Mouse (Mus musculus) layer of hippocampus, adult 8-10 months (tissue): ENCODE data around the gene Shld2. TPM values are rescaled to one million over a fixed set of nuclear protein-coding genes. Genes with fewer than 3 reads are reported as not detected.
"Not testable (repeated sequence)": the region's sequence is repeated elsewhere in the genome, so short reads cannot be mapped to it uniquely, and the experiment has no call there.

Experiments
- DNase-seq, 2 experiments: peaks; one replicate each; pipeline ENCODE4 v3.0.0; 2022; ENCODE audit warnings: low spot score in 2 of 2
- total RNA-seq, 4 experiments: library from RNA; stranded (reverse); gene quantifications; 2 replicates each; pipeline ENCODE4 v1.2.4; 2022

Shld2 gene
- total RNA-seq, 4 experiments from 2014 or later: 11.4 to 14.1 (median 12.8) TPM

DNA sequence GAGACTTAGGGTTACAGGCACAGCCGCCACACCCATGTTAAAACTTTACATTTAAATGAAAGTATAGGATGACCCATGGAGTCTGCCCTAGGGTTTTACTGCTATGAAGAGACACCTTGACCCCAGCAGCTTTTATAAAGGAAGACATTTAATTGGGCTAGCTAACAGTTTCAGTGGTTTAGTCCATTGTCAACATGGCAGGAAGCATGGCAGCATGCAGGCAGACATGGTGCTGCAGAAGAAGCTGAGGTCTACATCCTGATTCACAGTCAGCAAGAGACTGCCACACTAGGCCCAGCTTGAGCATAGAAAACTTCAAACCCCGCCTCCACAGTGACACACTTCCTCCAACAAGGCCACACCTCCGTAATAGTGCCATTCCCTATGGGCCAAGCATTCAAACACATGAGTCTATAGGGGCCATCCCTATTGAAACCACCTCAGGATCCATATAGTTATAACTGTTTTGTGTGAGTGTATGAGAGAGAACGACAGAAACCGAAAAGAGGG, 13.3 kb upstream of the Shld2 start:
- DNase-seq: no peak

GRCm38 (mm10) chr14:34318113-34318512, 7.8 kb upstream of the Shld2 start:
- DNase-seq: no peak

DNA sequence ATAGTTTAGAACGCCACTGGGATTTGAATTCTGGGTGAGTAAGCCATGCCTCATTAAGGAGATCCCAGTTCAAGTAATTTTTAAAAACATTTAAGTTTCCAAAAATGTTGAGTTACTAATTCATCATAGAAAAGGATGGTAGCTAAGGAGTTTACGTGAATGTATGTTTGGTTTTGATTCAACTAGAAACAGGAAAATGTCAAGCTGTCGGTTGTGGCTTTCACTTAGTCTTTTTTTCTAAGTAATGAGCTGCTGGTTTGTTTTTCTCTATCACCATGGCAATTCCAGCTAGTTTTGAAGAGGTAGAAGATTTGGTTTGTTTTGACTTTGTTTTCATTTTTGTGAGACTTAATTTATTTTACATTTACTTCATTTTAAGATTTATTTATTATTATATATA, 7.1 kb upstream of the Shld2 start:
- DNase-seq: no peak

DNA sequence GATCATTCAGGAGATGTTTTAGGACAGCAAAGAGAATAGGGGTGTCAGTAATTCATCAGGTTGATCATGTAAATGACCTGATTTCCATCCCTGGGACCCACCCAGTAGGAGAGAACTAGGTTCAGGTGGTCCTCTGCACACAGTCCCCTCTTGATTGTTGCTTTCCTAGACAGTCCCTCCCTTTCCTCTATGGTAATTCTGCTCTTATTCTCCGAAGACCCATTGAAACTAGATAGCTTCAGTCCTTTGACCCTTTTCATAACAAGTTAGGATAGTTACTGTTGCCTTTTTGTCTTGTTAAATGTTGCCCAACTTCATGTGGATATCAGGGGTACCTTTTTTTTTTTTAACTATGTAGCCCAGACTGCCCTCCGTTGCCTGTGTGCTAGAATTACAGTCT, 6.1 kb upstream of the Shld2 start:
- DNase-seq: no peak

GRCm38 (mm10) chr14:34314796-34315195, 4.5 kb upstream of the Shld2 start:
- DNase-seq: no peak

DNA sequence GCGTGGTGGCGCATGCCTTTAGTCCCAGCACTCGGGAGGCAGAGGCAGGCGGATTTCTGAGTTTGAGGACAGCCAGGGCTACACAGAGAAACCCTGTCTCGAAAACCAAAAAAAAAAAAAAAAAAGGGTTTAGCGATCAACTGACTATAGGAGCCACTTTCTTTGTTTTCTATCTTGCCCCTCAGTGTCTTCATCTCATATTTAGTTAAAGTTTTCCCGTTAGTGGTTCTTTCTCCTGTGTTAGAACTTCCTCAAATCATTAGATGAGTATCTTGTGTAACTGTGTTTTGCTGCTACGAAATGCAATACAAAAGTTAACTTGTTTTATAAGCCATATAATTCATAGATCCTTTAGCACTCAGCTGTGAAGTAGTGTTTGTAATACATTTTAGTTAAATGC, 4.1 kb upstream of the Shld2 start:
- DNase-seq: not testable (repeated sequence)

GRCm38 (mm10) chr14:34313612-34314011, 3.3 kb upstream of the Shld2 start:
- DNase-seq: no peak

- no peak for DNase-seq
Observed at GRCm38 (mm10) chr14:34312339-34313048, 2.2 kb upstream of the Shld2 start.

GRCm38 (mm10) chr14:34311691-34312090, 1.4 kb upstream of the Shld2 start:
- DNase-seq: no peak

GRCm38 (mm10) chr14:34311021-34311631, 833 bp upstream of the Shld2 start:
- peak; percentile 20 to 26 for DNase-seq

GRCm38 (mm10) chr14:34309907-34310233, 423 bp downstream of the Shld2 start:
- DNase-seq: no peak

DNA sequence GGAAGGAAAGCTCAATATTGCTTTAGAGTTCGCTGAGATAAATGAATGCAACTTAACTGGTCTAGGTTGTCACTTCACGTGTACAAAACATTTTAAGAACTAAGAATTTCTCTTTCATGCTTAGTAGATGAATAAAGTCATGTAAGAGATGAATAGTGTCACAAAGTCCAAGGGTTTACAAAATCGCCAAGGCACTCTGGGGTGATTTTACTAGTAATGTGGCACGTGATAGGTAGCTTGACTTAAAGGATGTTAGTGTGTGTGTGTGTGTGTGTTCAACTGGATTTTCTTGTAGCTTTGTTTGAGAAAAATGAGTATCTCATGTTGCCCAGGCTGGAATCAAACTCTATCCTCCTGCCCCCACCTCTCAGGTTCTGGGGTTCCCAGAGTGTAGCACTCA, 1.0 kb downstream of the Shld2 start:
- no peak for DNase-seq

DNA sequence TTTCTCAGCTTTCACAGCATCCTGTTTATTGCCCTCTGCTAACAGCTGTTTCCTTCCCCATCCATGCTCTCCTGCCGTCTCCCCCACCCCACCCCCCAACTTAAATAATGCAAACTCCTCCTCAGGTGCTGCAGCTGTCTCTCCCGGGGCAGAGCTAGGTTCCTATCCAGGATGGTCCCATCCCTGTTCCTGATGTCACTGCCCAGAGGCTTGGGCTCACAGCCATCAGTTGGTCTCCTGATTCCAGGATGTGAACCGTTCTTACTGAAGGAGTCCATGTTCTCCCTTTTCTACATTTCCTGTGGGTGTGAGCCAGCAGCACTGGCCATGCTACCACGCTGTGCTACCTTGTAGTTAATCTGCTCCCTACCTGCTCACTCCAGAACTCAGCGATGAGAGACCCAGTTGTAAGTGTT, 7.0 kb downstream of the Shld2 start:
- no peak for DNase-seq

- no peak for DNase-seq
Observed at GRCm38 (mm10) chr14:34302681-34303242, 7.5 kb downstream of the Shld2 start.

- DNase-seq: no peak
Observed at GRCm38 (mm10) chr14:34298871-34299700, 11.2 kb downstream of the Shld2 start.

DNA sequence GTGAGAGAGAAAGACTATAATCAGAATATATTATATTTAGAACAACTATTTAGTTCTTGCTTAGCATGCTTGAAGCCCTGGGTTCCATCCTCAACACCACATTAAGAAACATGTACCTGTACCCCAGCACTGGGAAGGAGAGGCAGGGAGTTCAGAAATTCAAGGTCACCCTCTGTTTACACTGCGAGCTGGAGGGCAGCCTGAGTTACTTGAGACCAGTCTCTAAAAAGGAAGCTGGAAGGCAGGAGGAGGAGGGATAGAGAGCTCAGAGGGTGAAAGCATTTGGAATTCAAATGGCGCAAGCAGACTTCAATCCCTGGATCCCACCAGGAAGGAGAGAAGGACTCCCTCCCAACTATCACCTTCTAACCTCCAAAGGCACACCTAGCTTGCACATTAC, 12.7 kb downstream of the Shld2 start:
- no peak for DNase-seq

GRCm38 (mm10) chr14:34297038-34297437, 13.3 kb downstream of the Shld2 start:
- no peak for DNase-seq

- no peak for DNase-seq
Observed at GRCm38 (mm10) chr14:34296350-34296749, 13.9 kb downstream of the Shld2 start.

DNA sequence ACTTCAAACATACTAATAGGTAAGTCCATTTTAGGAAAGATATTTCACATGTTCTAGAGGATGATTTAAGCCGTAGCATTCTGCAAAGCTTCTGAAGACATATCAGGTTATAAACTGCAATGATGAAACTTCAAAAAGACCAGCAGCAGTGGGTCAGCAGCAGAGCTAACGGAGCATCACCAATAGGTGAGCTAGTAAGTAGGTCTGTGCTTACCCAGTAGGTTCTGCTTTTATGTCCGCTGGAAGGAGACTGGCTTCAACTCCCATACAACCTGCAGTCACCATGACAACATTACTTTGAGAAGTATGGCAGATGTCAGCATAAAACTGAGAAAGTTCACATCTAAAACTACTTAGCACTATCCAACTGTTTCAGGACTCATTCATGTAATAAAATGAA, 16.7 kb downstream of the Shld2 start:
- DNase-seq: no peak

- no peak for DNase-seq
Observed at GRCm38 (mm10) chr14:34290229-34290628, 20.1 kb downstream of the Shld2 start.

GRCm38 (mm10) chr14:34289259-34290015, 20.9 kb downstream of the Shld2 start:
- DNase-seq: no peak
